Mouse (Mus musculus) E14TG2a.4 (cell line): Measurements from ENCODE around the gene H2al1h.

Experiments
- CTCF ChIP-seq: conservative IDR thresholded peaks from 2 replicates; pipeline ENCODE4 v1.5.1; 2014; ENCODE audit warnings: low read length
- NANOG ChIP-seq: IDR thresholded peaks from 2 replicates; pipeline ENCODE4 v1.6.1; 2014; ENCODE audit warnings: borderline replicate concordance, low read length, mixed read lengths

DNA sequence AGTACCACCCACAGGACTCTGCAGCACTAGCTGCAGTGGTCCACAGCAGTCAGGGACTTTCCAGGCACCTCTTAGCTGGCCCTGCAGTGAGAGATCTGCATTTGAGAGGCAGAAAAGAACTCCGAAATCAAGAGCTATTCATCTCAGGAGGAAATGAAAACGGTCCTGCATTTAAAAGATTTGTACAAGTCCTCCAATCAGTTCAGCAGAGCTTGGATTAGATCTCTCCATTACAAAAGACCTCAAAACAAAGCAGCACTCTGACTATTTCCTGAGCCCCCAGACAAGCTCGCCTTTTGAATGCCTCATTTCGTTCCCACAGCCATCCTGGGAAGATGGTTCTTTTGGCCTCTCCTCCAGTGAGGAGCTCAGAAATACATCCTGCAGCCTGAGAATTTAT lies 32.0 kb upstream of the H2al1h start:
- TF ChIP-seq CTCF (no peak), NANOG (peak; percentile 68; the same call in 1 of the 2 replicates)
